ENCODE assay signal across 19 mouse cellular contexts in the genomic region with DNA sequence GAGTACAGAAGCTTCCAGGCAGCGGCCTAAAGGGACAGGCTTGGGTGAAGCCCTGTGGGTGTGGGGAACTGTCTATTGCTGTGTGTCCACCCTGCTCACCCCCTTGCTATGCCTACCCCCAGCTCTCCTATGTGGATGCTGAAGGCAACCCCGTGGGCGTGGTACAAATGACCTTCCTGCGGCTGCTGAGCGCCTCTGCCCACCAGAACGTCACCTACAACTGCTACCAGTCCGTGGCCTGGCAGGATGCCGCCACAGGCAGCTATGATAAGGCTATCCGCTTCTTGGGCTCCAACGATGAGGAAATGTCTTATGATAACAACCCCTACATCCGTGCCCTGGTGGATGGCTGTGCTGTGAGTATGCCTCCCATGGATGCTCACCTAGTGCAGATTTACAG. TPM values are rescaled to one million over a fixed set of nuclear protein-coding genes. Genes with fewer than 3 reads are reported as not detected.
DNase-seq lines count a peak whose midpoint lies in the region; ATAC-seq lines count a peak whose summit lies in the region.
"Had no signal": no experiment of that assay in that cellular context is flagged by ENCODE, and none has a peak within 500 bp of the region (broad histone marks: within the 10 kb centered on the region; RNA-seq: fewer than 3 reads in every experiment).

No protein-coding gene starts in this region.

- H3K4me3 ChIP-seq in liver, embryonic 15.5 days (replicated peaks): peak overlapping the region; percentile 32
- H3K4me3 ChIP-seq in limb, embryonic 10.5 days: no peak overlapping the region
- H3K4me3 ChIP-seq in heart, embryonic 11.5 days (ENCODE audit: low read depth, low read length): no peak overlapping the region
- H3K4me3 ChIP-seq: embryonic facial prominence, embryonic 12.5 days; heart, embryonic 13.5 days; left cerebral cortex, adult 2 months; limb, embryonic 13.5 days had no signal

- peak overlapping the region; percentile 86 for H3K27ac ChIP-seq in liver, embryonic 15.5 days (replicated peaks)
- H3K27ac ChIP-seq in limb, embryonic 10.5 days: no peak overlapping the region
- H3K27ac ChIP-seq in heart, embryonic 11.5 days (ENCODE audit: low read depth, low read length): no peak overlapping the region
- H3K27ac ChIP-seq: embryonic facial prominence, embryonic 12.5 days; heart, embryonic 13.5 days; hindbrain, embryonic 14.5 days; left cerebral cortex, adult 2 months; limb, embryonic 13.5 days had no signal

- H3K4me1 ChIP-seq in liver, embryonic 15.5 days (replicated peaks): peaks cover 60% of the 10 kb centered on the region
- H3K4me1 ChIP-seq in limb, embryonic 10.5 days: peaks cover 9% of the 10 kb centered on the region; the same call in 1 of the 2 replicates
- peaks cover 4% of the 10 kb centered on the region for H3K4me1 ChIP-seq in heart, embryonic 11.5 days (ENCODE audit: control insufficient read depth, insufficient read depth, low read length)
- H3K4me1 ChIP-seq: embryonic facial prominence, embryonic 12.5 days had no signal

- DNase-seq in spleen, postnatal 4 days (ENCODE audit: low spot score in 2 of 2): peak; percentile 30 to 68
- DNase-seq in spleen, postnatal 10 days (ENCODE audit: low spot score in 2 of 2): no peak
- DNase-seq in gastrocnemius, postnatal 4 days (ENCODE audit: low spot score in 2 of 2): no peak
- DNase-seq in limb, embryonic 10.5 days (ENCODE audit: low spot score): no peak
- DNase-seq: cerebellum, adult 11-12 months; cerebellum, postnatal 36 days; gastrocnemius, postnatal 25 days; kidney, adult 11 months; thymus, adult 18-20 months had no signal

- peak overlapping the region; percentile 51 for H3K4me2 ChIP-seq in liver, embryonic 15.5 days
- no peak overlapping the region for H3K4me2 ChIP-seq in heart, embryonic 11.5 days
- H3K4me2 ChIP-seq: embryonic facial prominence, embryonic 12.5 days; heart, embryonic 13.5 days; hindbrain, embryonic 14.5 days; limb, embryonic 13.5 days had no signal

- no peaks in the 10 kb centered on the region for H3K27me3 ChIP-seq in liver, embryonic 15.5 days
- no peaks in the 10 kb centered on the region for H3K27me3 ChIP-seq in limb, embryonic 10.5 days (ENCODE audit: low read depth, poor library complexity, severe bottlenecking)
- no peaks in the 10 kb centered on the region for H3K27me3 ChIP-seq in heart, embryonic 11.5 days (ENCODE audit: control insufficient read depth, insufficient read depth, low read length)
- H3K27me3 ChIP-seq: embryonic facial prominence, embryonic 12.5 days; heart, embryonic 13.5 days; limb, embryonic 13.5 days had no signal

- peak; percentile 59 for ATAC-seq in common myeloid progenitor, adult 5-6 weeks (replicated peaks; ENCODE audit: low read depth, poor library complexity, severe bottlenecking)
- ATAC-seq in liver, embryonic 15.5 days (ENCODE audit: insufficient read depth): peak; percentile 79
- no peak for ATAC-seq in heart, embryonic 11.5 days (replicated peaks; ENCODE audit: insufficient number of reproducible peaks, low FRiP score, low TSS enrichment)
- ATAC-seq: lung, postnatal 0 days had no signal

- peaks cover 13% of the 10 kb centered on the region; the same call in 1 of the 2 replicates for H3K36me3 ChIP-seq in liver, embryonic 15.5 days (replicated peaks)
- H3K36me3 ChIP-seq in limb, embryonic 10.5 days: peaks cover 53% of the 10 kb centered on the region
- H3K36me3 ChIP-seq in heart, embryonic 11.5 days (ENCODE audit: control insufficient read depth, insufficient read depth, low read length): peaks cover 16% of the 10 kb centered on the region

- H3K9me3 ChIP-seq in liver, embryonic 15.5 days (replicated peaks): no peaks in the 10 kb centered on the region
- H3K9me3 ChIP-seq in limb, embryonic 10.5 days (replicated peaks): no peaks in the 10 kb centered on the region
- no peaks in the 10 kb centered on the region for H3K9me3 ChIP-seq in heart, embryonic 11.5 days (replicated peaks; ENCODE audit: control insufficient read depth, low read length)
- H3K9me3 ChIP-seq: embryonic facial prominence, embryonic 12.5 days; heart, embryonic 13.5 days; limb, embryonic 13.5 days had no signal

- peak overlapping the region; percentile 53 for H3K9ac ChIP-seq in liver, embryonic 15.5 days
- H3K9ac ChIP-seq in heart, embryonic 11.5 days (ENCODE audit: low read depth, low read length): no peak overlapping the region
- H3K9ac ChIP-seq: embryonic facial prominence, embryonic 12.5 days; heart, embryonic 13.5 days; hindbrain, embryonic 14.5 days; limb, embryonic 13.5 days had no signal

- WGBS in liver, embryonic 15.5 days (ENCODE audit: insufficient replicate concordance): 39% methylated on average over 11 of the region's 11 CpGs
- WGBS in limb, embryonic 10.5 days: 94% methylated on average over 11 of the region's 11 CpGs
- 84% methylated on average over 11 of the region's 11 CpGs for WGBS in heart, embryonic 11.5 days (ENCODE audit: insufficient replicate concordance)

RNA-seq across cellular contexts. Expression of a gene that starts 52.2 kb away (rescaled TPM):
- 4.8 and 5.1 TPM in 2 replicates for total RNA-seq in common myeloid progenitor, adult 5-6 weeks (2017)
- polyA plus RNA-seq in liver, embryonic 15.5 days (2015; fragmentation: Nextera tagmentation; extraction: Ambion mirVana): 63.9 and 70.8 TPM in 2 replicates
- total RNA-seq in gastrocnemius, postnatal 4 days (2021): not detected
- polyA plus RNA-seq in limb, embryonic 10.5 days (2016; fragmentation: Nextera tagmentation; extraction: Ambion mirVana): 0.19 TPM in 1 of 2 replicates, not detected in the other
- polyA plus RNA-seq in heart, embryonic 11.5 days (2014; fragmentation: Nextera tagmentation; extraction: Ambion mirVana): 0.19 TPM in 1 of 2 replicates, not detected in the other
- total RNA-seq: gastrocnemius, postnatal 25 days; left cerebral cortex, adult 2 months had no signal
- polyA plus RNA-seq: embryonic facial prominence, embryonic 12.5 days; limb, embryonic 13.5 days; urinary bladder, adult 2 months had no signal

Comparison
In these comparisons a context has a peak if more than half of its experiments do, and no peak if none do; other contexts are left out.
1. DNase-seq: peak in spleen, postnatal 4 days (2 of 2); none in spleen, postnatal 10 days (0 of 2), gastrocnemius, postnatal 4 days (0 of 2) and limb, embryonic 10.5 days (single experiment).
2. RNA of a gene that starts 52.2 kb away (polyA plus RNA-seq): 63.9 to 70.8 TPM in liver, embryonic 15.5 days; 0.19 TPM in limb, embryonic 10.5 days and 0.19 TPM in heart, embryonic 11.5 days; every median in the first group is over 10 times any median in the second.